Mouse (Mus musculus): Measurements from ENCODE around the gene Pdk2.

Gene Pdk2

GRCm38 (mm10) chr11:95041139-95041609, at the start of gene Pdk2:
Pdk2 (minus strand) TSS chr11:95041354.
- DNase-seq: peak; percentile 98

GRCm38 (mm10) chr11:95088857-95089779, 48.0 kb upstream of the Pdk2 start:
- DNase-seq: peak; percentile 81

- no peak for DNase-seq
Observed at GRCm38 (mm10) chr11:95088286-95088685, 47.1 kb upstream of the Pdk2 start.

GRCm38 (mm10) chr11:95087301-95088228, 46.4 kb upstream of the Pdk2 start:
- no peak for DNase-seq

GRCm38 (mm10) chr11:95086229-95086628, 45.1 kb upstream of the Pdk2 start:
- DNase-seq: peak; percentile 24

- peak; percentile 30 for DNase-seq
Observed at GRCm38 (mm10) chr11:95085710-95086109, 44.6 kb upstream of the Pdk2 start.

- no peak for DNase-seq
Observed at GRCm38 (mm10) chr11:95084811-95085382, 43.7 kb upstream of the Pdk2 start.

GRCm38 (mm10) chr11:95084175-95084574, 43.0 kb upstream of the Pdk2 start:
- no peak for DNase-seq

- no peak for DNase-seq
Observed at GRCm38 (mm10) chr11:95082896-95083295, 41.7 kb upstream of the Pdk2 start.

- no peak for DNase-seq
Observed at GRCm38 (mm10) chr11:95080783-95081182, 39.6 kb upstream of the Pdk2 start.

- DNase-seq: peak; percentile 83
Observed at GRCm38 (mm10) chr11:95079256-95079875, 38.2 kb upstream of the Pdk2 start.

- DNase-seq: no peak
Observed at GRCm38 (mm10) chr11:95077956-95078355, 36.8 kb upstream of the Pdk2 start.

- DNase-seq: peak; percentile 90
Observed at GRCm38 (mm10) chr11:95076536-95077111, 35.5 kb upstream of the Pdk2 start, which contains the start of gene Itga3. Itga3 (minus strand) TSS chr11:95076801.

GRCm38 (mm10) chr11:95076041-95076535, 34.9 kb upstream of the Pdk2 start:
- peak; percentile 74 for DNase-seq

- peak; percentile 56 for DNase-seq
Observed at GRCm38 (mm10) chr11:95075197-95076040, 34.3 kb upstream of the Pdk2 start.

GRCm38 (mm10) chr11:95074694-95075093, 33.5 kb upstream of the Pdk2 start:
- no peak for DNase-seq

- no peak for DNase-seq
Observed at GRCm38 (mm10) chr11:95073835-95074234, 32.7 kb upstream of the Pdk2 start.

GRCm38 (mm10) chr11:95072804-95073203, 31.6 kb upstream of the Pdk2 start:
- no peak for DNase-seq

GRCm38 (mm10) chr11:95072136-95072535, 31.0 kb upstream of the Pdk2 start:
- DNase-seq: no peak

GRCm38 (mm10) chr11:95071266-95071665, 30.1 kb upstream of the Pdk2 start:
- DNase-seq: peak; percentile 64
